Mouse (Mus musculus): ENCODE results near the gene Lfng. TPM values are rescaled to one million over a fixed set of nuclear protein-coding genes. Genes with fewer than 3 reads are reported as not detected.

Gene Lfng
- polyA plus RNA-seq, 1 experiment from 2014 or later = 11.4 TPM

- 37% methylated on average over 11 of the region's 11 CpGs for WGBS
- Histone ChIP-seq H3K4me3 (ENCODE audit: low read depth, low read length) (no peak overlapping the region), H3K4me1 (replicated peaks; ENCODE audit: control insufficient read depth, insufficient read depth) (no peaks in the 10 kb centered on the region), H3K27ac (replicated peaks) (no peak overlapping the region), H3K27me3 (ENCODE audit: control insufficient read depth, insufficient read depth, low read length) (no peaks in the 10 kb centered on the region), H3K36me3 (ENCODE audit: control insufficient read depth, insufficient read depth, low read length) (no peaks in the 10 kb centered on the region), H3K4me2 (replicated peaks; ENCODE audit: low read depth) (no peak overlapping the region), H3K9ac (ENCODE audit: low read length) (no peak overlapping the region), H3K9me3 (ENCODE audit: control insufficient read depth, low read length) (no peaks in the 10 kb centered on the region)
- ATAC-seq (ENCODE audit: low FRiP score, low TSS enrichment) = peak; percentile 25; the same call in 1 of the 2 replicates
- TF ChIP-seq EP300 (optimal IDR thresholded peaks at IDR 0.05) = no peak
- no peak for TF ChIP-seq CTCF (IDR thresholded peaks at IDR 0.05; ENCODE audit: low read depth)
- DNase-seq (ENCODE audit: low spot score) = peak; percentile 58
These were observed 39.8 kb upstream of the Lfng start for GRCm38 (mm10) chr5:140567321-140567720.

DNA sequence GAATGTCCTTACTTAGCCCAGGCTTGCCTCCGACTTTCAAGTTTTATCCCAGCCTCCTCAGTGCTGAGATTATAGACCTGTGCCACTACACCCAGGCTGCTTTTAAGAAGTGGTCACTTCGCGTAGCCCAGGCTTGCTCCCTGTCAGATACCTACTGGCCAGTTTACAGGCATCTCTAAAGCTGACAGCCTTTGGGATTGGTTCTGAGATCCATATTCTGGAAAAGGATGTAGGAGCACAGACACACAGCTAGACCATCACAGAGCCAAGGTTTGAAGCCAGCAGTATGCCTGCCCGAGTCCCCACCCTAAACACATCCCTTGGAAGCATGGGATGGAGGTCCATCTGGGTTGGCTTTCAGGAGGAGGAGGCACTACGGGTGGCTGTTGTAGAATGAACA is 39.4 kb upstream of the Lfng start:
- ATAC-seq (ENCODE audit: low FRiP score, low TSS enrichment) (no peak), DNase-seq (ENCODE audit: low spot score) (no peak)
- WGBS = 87% methylated on average over 5 of the region's 5 CpGs
- Histone ChIP-seq H3K9ac (ENCODE audit: low read length) (no peak overlapping the region), H3K4me2 (replicated peaks; ENCODE audit: low read depth) (no peak overlapping the region), H3K27ac (replicated peaks) (no peak overlapping the region; the same call in 1 of the 2 replicates), H3K4me1 (replicated peaks; ENCODE audit: control insufficient read depth, insufficient read depth) (no peaks in the 10 kb centered on the region), H3K9me3 (ENCODE audit: control insufficient read depth, low read length) (no peaks in the 10 kb centered on the region), H3K36me3 (ENCODE audit: control insufficient read depth, insufficient read depth, low read length) (no peaks in the 10 kb centered on the region), H3K4me3 (ENCODE audit: low read depth, low read length) (no peak overlapping the region), H3K27me3 (ENCODE audit: control insufficient read depth, insufficient read depth, low read length) (no peaks in the 10 kb centered on the region)
- no peak for TF ChIP-seq EP300 (optimal IDR thresholded peaks at IDR 0.05)
- TF ChIP-seq CTCF (IDR thresholded peaks at IDR 0.05; ENCODE audit: low read depth) = no peak

- Histone ChIP-seq H3K36me3 (ENCODE audit: control insufficient read depth, insufficient read depth, low read length) (no peaks in the 10 kb centered on the region), H3K9ac (ENCODE audit: low read length) (no peak overlapping the region), H3K4me2 (replicated peaks; ENCODE audit: low read depth) (no peak overlapping the region), H3K9me3 (ENCODE audit: control insufficient read depth, low read length) (no peaks in the 10 kb centered on the region), H3K4me1 (replicated peaks; ENCODE audit: control insufficient read depth, insufficient read depth) (no peaks in the 10 kb centered on the region), H3K27ac (replicated peaks) (no peak overlapping the region; the same call in 1 of the 2 replicates), H3K4me3 (ENCODE audit: low read depth, low read length) (no peak overlapping the region), H3K27me3 (ENCODE audit: control insufficient read depth, insufficient read depth, low read length) (no peaks in the 10 kb centered on the region)
- DNase-seq (ENCODE audit: low spot score) (peak; percentile 70), ATAC-seq (ENCODE audit: low FRiP score, low TSS enrichment) (no peak)
- TF ChIP-seq CTCF (IDR thresholded peaks at IDR 0.05; ENCODE audit: low read depth) (peak; percentile 90), EP300 (optimal IDR thresholded peaks at IDR 0.05) (no peak)
- WGBS = 46% methylated on average over 10 of the region's 10 CpGs
These were observed 38.7 kb upstream of the Lfng start for GRCm38 (mm10) chr5:140568321-140568970.

DNA sequence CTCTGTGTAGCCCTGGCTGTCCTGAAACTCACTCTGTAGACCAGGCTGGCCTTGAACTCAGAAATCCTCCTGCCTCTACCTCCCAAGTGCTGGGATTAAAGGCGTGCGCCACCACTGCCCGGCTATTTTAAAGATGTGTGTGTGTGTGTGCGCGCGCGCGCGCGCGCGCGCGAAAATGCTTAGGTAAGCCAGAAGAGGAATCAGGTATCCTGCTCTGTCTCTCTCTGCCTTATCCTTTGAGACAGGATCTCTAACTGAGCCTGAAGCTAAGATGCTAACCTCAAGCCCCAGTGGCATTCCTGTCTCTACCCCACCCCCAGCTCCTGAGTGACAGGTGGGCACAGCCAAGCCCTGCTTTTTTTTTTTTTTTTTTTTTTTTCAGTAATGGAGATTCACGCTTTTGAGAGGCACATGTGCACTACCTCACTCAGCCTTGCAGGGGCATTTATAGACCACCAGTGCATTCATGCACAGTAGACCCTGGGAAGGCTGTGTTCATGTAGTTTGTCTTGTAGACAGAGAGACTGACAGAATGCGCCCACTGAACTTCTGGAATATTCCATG is 38.0 kb upstream of the Lfng start:
- WGBS = 89% methylated on average over 16 of the region's 16 CpGs
- no peak for ATAC-seq (ENCODE audit: low FRiP score, low TSS enrichment)
- Histone ChIP-seq H3K27me3 (ENCODE audit: control insufficient read depth, insufficient read depth, low read length) (no peaks in the 10 kb centered on the region), H3K9ac (ENCODE audit: low read length) (no peak overlapping the region), H3K27ac (replicated peaks) (no peak overlapping the region), H3K4me1 (replicated peaks; ENCODE audit: control insufficient read depth, insufficient read depth) (no peaks in the 10 kb centered on the region), H3K4me3 (ENCODE audit: low read depth, low read length) (no peak overlapping the region), H3K9me3 (ENCODE audit: control insufficient read depth, low read length) (no peaks in the 10 kb centered on the region), H3K4me2 (replicated peaks; ENCODE audit: low read depth) (no peak overlapping the region), H3K36me3 (ENCODE audit: control insufficient read depth, insufficient read depth, low read length) (no peaks in the 10 kb centered on the region)
- TF ChIP-seq CTCF (IDR thresholded peaks at IDR 0.05; ENCODE audit: low read depth) (no peak), EP300 (optimal IDR thresholded peaks at IDR 0.05) (no peak)
- no peak for DNase-seq (ENCODE audit: low spot score)

DNA sequence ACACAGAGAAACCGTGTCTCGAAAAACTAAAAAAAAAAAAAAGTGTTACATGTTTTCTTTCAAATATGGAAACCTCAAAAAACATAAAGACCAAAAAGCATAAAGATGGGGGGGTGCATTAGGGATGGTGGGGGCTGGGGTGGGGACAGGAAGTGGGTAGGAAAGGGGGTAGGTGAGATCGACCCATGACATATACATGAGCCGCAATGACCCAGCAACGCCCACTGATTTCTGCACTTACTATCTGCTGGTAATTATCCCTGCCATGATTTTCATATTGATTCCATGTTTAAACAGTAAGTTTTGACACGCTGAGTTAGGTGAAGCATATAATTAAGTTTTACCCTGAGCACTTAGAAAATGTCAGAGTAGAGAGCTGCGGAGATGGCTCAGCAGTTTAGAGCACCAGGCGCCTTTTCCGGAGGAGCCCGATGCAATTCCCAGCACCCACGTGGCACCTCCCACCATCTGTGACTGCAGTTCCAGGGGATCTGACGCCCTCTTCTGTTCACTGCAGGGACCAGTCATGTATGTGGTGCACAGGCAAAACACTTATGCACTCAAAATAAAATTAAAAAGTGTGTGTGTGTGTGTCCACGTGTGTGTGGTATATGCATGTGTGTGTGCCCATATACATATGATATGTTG is 36.8 kb upstream of the Lfng start:
- WGBS = 88% methylated on average over 13 of the region's 13 CpGs
- Histone ChIP-seq H3K4me3 (ENCODE audit: low read depth, low read length) (no peak overlapping the region), H3K36me3 (ENCODE audit: control insufficient read depth, insufficient read depth, low read length) (no peaks in the 10 kb centered on the region), H3K4me1 (replicated peaks; ENCODE audit: control insufficient read depth, insufficient read depth) (no peaks in the 10 kb centered on the region), H3K9ac (ENCODE audit: low read length) (no peak overlapping the region), H3K27me3 (ENCODE audit: control insufficient read depth, insufficient read depth, low read length) (no peaks in the 10 kb centered on the region), H3K9me3 (ENCODE audit: control insufficient read depth, low read length) (no peaks in the 10 kb centered on the region), H3K27ac (replicated peaks) (no peak overlapping the region), H3K4me2 (replicated peaks; ENCODE audit: low read depth) (no peak overlapping the region)
- TF ChIP-seq CTCF (IDR thresholded peaks at IDR 0.05; ENCODE audit: low read depth) (no peak; the same call in 1 of the 2 replicates), EP300 (optimal IDR thresholded peaks at IDR 0.05) (no peak)
- ATAC-seq (ENCODE audit: low FRiP score, low TSS enrichment) (no peak), DNase-seq (ENCODE audit: low spot score) (no peak)

GRCm38 (mm10) chr5:140571201-140571600 is 35.9 kb upstream of the Lfng start:
- ATAC-seq (ENCODE audit: low FRiP score, low TSS enrichment) (no peak), DNase-seq (ENCODE audit: low spot score) (no peak)
- no peak overlapping the region for H3K9ac ChIP-seq (ENCODE audit: low read length)
- 61% methylated on average over 4 of the region's 4 CpGs for WGBS
- H3K36me3 ChIP-seq (ENCODE audit: control insufficient read depth, insufficient read depth, low read length) = no peaks in the 10 kb centered on the region
- no peaks in the 10 kb centered on the region for H3K9me3 ChIP-seq (ENCODE audit: control insufficient read depth, low read length)
- no peaks in the 10 kb centered on the region for H3K4me1 ChIP-seq (replicated peaks; ENCODE audit: control insufficient read depth, insufficient read depth)
- no peak overlapping the region for H3K4me2 ChIP-seq (replicated peaks; ENCODE audit: low read depth)
- TF ChIP-seq EP300 (optimal IDR thresholded peaks at IDR 0.05) (no peak), CTCF (IDR thresholded peaks at IDR 0.05; ENCODE audit: low read depth) (no peak)
- no peaks in the 10 kb centered on the region for H3K27me3 ChIP-seq (ENCODE audit: control insufficient read depth, insufficient read depth, low read length)
- no peak overlapping the region for H3K4me3 ChIP-seq (ENCODE audit: low read depth, low read length)
- H3K27ac ChIP-seq (replicated peaks) = no peak overlapping the region
